Mouse (Mus musculus) cerebellum, postnatal 25 days (tissue): ENCODE results near the gene Adam23.

Experiments used
- DNase-seq, 2 experiments: peaks; one replicate each; pipeline ENCODE4 v3.0.0; 2021; ENCODE audit warnings: mixed read lengths in 2 of 2

Adam23 gene

DNA sequence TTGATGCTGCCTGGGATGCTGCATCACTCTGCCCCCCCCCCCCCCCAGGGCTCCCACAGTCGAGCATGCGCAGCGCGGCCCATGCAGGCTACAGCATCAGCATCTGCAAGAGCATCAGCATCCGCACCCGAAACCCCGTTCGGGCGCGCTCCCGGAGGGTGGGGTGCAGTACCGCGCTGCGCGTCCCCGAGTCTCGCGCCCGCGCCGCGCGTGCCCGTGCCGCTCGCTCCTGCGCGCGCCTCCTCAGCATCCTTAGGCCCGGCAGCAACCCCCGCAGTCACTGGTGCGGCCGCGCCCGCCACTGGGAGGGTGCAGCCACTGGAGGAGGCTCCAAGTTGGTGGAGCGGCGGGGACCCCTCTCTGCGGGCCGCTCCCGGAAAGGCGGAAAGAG is at the start of gene Adam23:
TSS of gene Adam23 (plus strand) at position 236 of the 391 bp plus-strand sequence.
- peak; percentile 90 to 93 for DNase-seq

DNA sequence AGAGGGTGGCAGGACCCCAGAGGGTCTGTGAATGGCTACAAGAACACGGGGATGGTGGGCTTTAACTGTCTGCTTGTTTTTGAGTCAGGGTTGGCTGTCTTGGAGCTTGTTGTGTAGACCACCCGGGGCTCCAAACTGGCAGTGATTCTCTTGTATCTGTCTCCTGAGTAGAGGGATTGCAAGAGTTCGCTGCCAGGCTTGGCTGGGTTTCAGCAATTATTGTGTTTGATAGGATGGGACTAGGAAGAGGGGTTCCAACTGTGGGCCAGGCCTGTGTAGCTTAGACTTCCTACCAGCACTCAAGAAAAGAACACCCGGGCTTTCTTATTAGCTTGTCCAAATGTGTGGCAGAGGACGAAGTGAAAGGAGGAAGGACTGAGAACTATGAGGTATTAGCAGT is 44.6 kb upstream of the Adam23 start:
- DNase-seq: peak in 1 of 2 experiments; percentile 17

DNA sequence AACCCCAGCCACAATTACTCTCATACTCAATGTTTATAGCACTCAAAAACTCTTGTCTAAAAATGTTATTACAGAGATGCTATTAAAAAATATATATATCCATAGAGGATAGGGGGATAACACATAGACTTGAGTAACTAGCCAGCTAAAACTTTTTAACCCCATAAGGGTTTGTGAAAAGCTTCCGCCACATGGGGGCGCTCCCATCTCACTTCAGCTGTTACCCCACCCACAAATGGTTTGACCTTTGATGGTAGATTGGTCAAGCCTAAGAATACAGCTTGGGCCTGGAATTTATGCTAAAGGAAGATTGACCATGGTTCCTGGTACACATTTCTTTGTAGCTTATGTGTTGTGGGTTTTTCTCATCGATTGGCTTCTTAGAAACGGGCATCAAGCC is 42.1 kb upstream of the Adam23 start:
- peak; percentile 45 to 71 for DNase-seq

DNA sequence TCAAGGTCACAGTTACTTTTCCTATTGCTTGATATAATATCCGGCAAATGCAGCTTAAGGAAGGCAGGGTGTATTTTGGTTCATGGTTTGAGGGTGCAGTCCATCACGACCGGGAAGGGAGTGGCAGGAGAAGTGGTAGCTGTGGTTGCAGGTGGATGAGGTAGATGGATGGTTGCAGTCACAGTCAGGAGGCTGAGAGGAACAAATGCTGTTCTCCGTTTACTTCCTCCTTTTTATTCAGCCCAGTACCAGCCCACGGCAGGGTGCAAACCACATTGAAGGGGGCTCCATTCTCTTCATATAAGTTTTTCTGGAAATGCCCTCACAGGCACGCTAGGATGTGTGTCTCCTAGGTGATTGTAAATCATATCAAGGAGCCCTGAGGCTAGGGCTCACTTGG is 37.3 kb upstream of the Adam23 start:
- DNase-seq: no peak

DNA sequence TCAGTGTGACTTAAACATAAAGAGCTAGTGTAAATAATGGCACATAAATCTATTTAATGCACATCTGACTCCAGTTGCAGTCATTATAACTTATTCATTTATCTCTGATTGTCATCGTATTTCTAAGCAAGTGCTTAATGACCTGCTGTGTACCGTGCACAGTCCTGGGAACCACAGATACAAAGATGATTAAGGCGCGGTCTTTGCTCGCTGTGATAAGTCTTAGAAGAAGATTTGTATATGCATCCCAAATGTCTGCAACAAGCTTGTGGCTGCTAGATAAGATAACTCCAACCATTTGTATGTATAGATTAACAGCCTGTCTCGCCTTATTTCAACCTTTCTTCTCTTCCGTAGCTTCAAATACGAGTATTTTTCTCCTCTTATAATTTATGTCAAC is 27.2 kb upstream of the Adam23 start:
- no peak for DNase-seq

DNA sequence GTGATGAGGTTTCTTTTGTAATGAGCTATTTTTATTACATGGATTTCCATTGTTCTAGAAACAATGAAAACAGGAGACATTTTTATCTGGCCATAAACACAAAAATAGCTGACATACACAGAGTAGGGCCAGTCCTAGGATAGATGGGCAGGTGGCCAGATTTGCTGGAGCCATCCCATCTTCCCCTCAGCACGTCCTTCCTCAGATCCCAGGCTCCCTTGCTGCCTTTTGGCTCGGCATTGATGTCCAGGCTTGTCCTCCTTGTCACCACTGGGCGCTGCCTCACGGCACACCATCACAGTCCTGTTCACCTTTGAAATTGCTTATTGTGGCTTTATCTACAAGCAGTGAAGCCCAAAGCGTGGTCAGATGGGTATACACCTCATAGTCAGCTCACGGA is 15.0 kb upstream of the Adam23 start:
- peak; percentile 77 for DNase-seq

DNA sequence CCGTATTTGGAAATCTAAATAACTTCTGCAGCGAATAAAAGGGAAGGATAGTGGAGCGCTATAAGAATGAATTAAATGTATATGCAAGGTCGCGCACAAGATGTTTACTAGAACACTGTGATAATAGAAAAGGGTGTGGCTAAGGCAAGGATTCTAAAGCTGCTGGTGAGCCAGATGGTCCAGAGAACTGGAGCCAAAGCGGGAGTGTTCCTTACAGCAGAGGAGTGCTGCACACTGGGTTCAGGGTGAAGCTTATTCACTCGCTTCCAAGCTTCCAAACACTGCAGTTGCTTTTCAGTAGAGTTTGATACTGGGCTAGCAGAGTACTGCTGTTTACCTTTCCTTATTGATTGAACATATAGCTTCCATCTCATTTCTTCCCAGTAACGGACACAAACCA is 14.5 kb upstream of the Adam23 start:
- peak; percentile 49 to 62 for DNase-seq

DNA sequence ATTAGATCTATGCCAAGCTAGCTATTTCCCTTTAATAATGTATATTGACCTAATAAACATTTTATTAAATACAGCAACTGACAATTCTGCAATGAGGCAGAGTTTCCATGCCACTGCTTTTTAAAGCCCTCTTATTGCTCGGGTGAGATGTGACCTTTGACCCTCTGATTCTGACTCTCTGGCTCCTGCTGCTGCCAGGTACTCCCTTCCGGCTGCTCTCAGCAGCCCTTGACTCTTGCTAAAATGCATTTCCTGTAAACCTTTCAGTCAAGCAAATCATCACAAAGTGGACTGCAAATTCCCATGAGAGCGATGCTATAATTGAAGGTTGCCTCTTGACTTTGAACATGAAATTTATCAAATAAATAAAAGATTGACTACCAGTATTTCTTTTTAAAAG is 13.8 kb upstream of the Adam23 start:
- no peak for DNase-seq

DNA sequence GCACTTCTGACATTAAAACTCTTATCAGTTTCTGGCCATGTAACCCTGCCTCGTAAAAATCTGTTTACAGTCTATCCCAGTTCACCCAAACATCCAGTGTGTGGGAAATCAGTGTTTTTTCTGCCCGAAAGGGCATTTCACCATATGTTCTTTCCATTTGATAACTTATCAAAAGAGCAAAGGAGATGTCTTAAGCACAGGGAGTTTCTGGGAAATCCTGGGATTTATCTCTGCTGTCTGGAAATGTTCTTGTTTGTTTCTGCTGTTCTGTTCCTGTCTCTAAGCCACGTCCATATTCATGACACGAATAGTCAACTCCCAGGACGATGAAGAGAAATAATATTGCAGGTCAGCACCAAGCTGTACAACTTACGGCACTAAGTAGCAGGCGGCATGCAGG is 11.6 kb upstream of the Adam23 start:
- DNase-seq: no peak

DNA sequence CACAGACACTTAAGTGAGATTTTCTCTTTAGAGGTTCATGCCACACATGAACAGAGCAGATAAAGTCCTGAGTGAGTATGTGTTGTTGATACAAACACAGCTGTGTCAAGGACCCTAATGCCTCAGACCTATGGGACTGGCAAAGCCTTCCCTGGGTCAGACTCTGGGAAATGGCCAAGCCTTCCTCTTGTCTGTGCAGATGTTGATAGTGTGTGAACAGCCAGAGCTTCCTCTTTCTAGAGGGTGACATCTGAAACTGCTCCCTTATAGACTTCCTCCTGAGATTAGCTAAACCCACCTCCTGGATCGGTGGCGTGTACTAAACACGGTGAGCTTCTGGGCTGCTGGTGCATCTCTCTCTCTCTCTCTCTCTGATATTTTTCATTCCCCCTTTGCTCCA is 8.2 kb upstream of the Adam23 start:
- DNase-seq: no peak

DNA sequence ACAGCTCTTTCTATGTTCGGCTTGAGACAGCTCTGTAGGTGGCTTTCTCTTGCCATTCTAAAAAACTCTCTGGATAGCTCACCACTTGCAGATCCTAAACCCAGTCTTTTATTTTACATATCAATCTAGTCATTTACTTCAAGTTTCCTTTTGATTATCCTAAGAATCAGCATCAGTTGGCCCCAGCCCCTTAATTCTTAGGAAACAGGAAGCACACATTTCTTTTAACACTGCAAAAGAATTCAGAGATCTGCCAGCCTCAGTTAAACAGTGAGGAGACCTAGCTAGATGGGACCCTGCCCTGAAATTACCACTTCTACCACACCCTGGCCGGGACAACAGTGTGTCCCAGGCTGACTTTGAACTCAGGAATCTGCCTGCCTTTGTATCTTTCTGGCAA is 3.5 kb upstream of the Adam23 start:
- DNase-seq: no peak

DNA sequence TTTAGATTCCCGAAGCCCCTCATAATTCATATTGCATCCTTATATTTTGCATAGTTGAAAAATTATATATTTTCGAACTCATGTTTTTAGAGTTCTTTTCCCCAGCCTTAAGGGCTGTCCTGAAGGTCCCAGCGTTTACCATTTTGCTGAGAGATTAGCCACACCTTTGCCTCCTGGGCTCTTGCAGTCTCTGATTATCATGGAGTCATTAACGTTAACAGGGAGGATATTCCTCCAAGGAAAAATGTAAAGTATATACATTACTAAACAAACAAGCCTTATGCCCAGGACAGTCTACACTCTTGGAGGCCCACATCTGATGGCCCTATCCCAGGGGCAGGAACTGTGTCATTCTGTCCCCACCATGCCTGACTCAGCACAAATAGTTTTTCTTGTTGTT is 3.1 kb upstream of the Adam23 start:
- DNase-seq: no peak

DNA sequence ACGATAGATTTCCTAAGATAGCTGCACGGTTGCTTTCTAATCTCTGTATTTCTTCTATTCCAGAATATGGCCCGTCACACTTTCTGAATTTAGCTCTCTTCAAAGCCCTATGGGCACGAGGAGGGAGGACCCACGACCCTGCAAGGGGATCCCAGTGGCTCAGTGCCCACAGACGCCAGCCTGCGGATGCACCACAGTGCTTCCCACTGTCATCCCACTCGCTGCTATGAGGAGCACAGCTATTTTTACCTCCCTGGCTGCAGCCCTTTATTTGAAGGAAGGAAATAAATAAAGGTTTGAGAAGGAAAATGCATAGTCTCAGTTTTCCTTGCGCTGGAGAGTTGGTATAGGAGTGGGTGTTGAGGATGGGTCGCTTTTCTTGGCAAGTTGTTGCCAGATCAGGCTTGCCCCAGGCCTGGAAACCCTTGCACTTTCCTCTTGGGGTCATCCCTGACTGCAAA is 512 bp upstream of the Adam23 start:
- DNase-seq: peak in 1 of 2 experiments; percentile 53

DNA sequence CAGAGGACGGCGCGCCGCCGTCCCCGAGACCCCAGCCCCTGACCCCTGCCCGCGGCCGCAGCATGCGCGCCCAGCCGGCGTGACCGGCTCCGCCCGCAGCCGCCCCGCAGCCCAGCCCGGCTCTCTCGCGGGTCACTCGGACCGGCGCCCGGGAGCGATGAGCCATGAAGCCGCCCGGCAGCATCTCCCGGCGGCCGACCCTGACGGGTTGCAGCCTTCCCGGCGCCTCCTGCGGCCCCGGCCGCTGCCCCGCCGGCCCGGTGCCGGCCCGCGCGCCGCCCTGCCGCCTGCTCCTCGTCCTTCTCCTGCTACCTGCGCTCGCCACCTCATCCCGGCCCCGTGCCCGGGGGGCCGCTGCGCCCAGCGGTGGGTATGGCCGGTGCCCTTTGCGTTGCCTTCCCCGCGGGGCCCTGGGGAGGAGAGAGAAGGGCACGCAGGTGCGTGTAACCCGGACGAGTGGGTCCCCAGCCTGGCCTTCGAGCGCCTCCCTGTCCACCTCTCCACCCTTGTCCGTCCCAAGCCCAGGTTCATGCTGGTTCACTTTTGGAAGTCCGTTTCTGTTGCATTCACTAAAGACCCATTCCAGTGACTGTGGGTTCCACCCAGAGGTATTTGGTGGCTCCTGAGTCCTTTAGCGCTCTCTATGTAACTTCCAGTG is 485 bp downstream of the Adam23 start:
- peak; percentile 70 to 79 for DNase-seq

DNA sequence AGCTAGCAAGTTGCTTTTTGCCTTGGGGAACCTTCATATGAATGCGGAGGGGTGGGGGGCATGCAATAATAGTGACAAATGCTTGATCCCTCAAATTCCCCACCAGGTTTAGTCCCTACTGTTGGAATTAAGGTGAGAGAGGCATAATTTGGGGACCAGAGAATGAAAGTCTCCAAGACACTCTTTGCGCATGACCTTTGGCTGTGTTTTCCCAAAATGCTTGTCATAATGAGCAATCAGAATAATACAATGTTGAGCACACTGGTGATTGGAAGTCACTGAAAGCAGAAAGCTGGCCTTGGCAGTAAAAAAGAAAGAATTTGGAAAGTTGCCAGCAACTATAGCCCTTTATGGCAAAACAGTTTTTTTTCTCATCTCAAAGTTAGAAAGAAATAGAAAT is 1.0 kb downstream of the Adam23 start:
- no peak for DNase-seq

DNA sequence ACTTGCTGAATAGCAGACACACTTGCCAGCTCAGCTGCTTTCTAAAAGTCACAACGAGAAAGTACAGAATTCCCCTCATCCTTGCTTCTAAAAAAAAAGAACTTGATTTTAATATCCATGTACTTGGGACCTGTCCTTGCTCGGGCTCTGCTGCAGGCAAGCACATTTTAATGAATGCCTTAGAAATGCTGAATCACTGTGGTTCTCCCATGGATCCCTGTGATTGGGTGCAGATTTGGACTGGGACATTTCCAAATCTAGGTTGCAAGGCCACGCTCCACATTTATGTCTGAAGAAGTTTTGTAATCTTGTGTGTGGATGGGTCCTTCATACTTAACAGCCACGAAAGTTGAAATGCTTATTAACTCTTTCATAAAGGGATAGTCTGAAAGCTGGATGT is 4.4 kb downstream of the Adam23 start:
- no peak for DNase-seq

DNA sequence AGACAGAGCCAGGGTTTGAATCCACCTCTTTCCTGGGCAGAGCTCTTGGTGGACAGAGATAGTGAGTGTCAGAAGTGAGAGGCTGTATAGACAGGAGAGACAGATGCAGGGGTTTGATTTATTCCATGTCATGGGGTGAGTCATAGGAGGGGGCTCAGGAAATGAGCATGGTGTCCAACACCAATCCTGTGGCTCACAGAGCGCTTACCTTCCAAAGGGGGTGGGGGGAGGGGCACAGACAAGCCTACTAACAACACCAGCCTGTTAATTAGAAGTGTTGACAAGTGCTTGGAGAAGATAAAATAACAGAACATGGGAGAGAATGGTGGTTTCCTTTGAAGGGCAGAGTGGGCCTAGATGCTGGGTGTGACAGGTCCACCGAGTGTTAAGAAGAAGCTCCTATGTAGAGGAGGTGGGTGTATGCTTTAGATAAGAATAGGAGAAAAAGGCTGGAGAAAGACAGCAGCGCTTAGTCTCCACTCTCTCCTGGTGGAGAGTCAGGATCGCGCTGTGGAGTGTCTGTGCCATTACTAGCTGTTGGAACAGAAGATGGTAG is 7.7 kb downstream of the Adam23 start:
- no peak for DNase-seq

DNA sequence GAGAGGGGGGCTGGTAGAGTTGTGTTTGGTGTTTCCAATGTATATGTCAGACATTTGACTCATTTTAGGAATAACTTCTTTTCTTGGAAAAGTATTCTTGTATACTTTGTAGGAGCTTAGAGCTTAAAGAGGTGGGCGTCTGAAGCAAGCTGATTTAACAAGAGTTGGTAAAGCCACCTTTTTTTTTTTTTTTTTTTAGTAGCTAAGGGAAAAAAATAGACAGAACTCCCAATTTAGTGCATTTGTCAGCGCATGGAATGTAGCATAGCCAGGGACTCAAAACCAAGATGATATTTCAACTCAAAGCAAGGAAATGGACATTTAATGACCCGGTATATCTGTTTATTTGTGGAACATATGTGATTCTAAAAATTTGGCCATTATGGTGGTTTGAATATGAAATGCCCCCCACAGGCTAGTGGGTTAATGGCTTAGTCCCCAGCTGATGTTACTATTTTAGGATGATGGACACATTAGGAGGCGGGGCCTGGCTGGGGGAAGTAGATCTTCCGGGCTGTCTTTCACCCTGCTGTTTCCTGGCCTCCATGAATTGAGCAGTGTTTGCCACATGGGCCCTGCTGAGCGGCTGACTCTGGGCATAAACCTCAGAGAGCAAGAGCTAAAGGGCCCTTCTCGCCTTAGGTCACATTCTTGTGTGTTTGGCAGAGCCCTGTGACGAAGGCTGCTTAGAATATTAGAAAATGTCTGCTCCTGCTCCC is 12.3 kb downstream of the Adam23 start:
- DNase-seq: peak; percentile 75 to 84

DNA sequence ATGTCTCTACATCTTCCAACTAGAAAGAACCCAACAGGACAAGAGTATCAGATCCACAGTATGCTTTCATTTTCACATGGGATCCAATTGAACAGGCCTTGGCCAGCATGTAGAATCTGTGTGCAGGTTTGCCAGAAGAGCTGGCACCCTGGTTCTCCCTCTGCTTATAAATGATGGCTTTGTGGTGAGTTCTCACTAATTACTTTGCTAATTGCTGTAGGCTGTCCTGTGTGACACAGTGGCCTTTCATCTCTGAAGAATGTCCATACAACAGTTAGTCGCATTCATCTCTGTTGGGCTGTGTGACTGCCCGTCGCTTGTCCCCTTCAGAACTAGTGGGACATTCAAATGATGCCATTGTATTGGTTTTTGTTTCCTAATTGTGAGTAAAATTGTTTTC is 13.5 kb downstream of the Adam23 start:
- peak in 1 of 2 experiments; percentile 28 for DNase-seq

DNA sequence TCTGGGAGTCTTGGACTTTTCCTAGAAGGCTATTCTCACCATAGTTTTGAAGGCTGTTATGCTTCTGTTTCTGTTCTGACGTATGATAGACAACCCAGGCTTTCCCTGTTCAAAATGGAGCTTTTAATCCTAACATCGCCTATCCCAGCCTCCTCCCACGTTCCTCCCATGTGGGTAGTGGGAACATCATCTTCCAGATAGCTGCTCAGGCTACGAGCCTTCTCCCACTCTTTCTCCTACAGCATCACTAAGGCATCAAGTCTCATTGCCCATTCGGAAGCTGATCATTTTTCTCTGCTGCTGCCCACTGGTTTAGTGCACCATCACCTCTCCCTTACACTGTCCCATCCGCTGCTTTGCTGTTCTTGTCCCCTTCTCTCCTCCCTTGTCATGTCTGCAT is 14.2 kb downstream of the Adam23 start:
- no peak for DNase-seq

DNA sequence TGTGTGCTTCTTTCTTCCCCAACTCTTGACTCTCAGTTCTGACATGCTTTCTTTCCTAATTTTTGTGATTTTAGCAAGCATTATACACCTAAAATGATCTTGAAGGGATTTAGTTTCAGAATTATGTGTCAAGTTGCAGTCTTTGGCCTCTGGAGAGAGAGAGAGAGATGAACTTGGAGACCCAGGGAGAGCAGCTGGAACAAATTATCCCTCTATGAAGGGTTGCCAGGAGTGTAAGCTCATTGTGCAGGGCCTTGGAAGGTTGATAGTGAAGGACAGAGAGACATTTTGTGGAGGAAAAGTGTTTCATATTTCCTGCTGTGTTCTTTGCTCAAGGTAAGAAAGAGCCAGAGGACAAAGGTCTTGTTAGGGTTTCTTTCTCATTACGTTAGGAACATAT is 18.8 kb downstream of the Adam23 start:
- no peak for DNase-seq

DNA sequence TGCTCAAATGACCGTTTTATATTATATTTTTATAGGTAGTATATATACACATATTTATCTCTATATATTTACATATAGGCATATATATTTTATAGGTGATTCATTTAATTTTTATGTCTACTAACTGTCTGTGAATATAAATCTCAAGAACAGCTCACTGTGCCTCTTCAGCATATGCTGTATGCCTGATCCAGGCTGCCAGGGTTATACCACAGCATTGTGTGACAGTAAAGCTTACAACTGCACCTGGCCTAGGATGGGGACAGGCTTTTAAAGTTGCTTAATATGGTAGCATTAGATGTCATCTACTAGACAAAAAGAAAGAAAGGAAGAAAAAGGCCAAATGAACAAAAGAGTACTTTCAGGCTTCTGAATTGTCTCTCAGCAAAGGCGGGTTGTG is 27.6 kb downstream of the Adam23 start:
- DNase-seq: no peak

DNA sequence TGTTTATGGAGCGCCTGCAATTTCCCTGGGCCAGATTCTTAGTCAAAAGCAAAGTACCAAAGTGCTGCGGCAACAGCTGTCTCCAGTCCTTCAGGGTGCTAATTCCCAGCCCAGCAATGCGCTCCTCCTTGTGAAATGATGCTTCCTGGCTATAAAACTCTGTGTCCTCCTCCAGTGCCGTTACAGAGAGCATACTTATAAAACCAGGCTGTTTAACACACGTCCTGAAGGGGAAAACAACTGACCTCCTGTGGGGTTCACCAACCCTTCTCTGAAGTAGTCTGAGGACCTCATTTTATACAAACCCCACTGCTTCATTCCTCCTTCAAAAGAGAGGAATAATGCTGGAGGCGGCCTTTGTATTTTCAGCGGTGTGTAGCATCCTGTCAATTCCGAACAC is 28.0 kb downstream of the Adam23 start:
- DNase-seq: no peak

DNA sequence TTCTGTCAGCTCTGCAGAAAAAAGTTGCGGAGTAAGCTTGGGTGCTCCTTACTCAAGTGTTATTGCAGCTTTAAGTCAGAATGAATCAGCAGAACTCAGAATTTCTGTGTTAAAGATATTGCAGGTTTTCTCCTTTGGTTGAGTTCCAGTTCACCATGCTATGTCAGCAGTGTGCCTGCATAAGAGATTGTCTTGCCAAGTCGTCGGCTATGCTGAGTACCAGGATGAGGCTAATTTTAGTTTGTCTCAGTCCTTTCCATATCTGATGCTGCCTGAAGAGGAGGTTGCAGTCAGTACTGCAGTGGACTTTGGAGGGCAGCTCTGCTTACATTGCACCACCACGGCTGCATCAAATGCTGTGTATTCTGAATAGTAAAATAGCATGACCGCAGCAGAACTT is 33.3 kb downstream of the Adam23 start:
- peak; percentile 54 to 63 for DNase-seq
